Mouse (Mus musculus): ENCODE measurements at regions not wholly inside any gene's neighbourhood (a gene's known extent, or its start where the extent isn't known, plus 50 kb on each side); places are given as distances from the start of the nearest gene placed in this dataset.

GRCm38 (mm10) chr3:50929013-50929412 is 295.2 kb upstream of the Noct start:
- intact Hi-C loops (cut with DNase I), result no loop called here
- DNase-seq (ENCODE audit: low spot score), result no peak

GRCm38 (mm10) chr3:50932397-50933089 is 291.7 kb upstream of the Noct start:
- DNase-seq (ENCODE audit: low spot score), result no peak
- intact Hi-C loops (cut with DNase I), result no loop called here

GRCm38 (mm10) chr3:50933090-50933443 is 291.2 kb upstream of the Noct start:
- no peak for DNase-seq (ENCODE audit: low spot score)
- intact Hi-C loops (cut with DNase I), result no loop called here

GRCm38 (mm10) chr3:50939602-50940001 is 284.6 kb upstream of the Noct start:
- intact Hi-C loops (cut with DNase I), result no loop called here
- DNase-seq (ENCODE audit: low spot score), result no peak

GRCm38 (mm10) chr3:50940656-50941055 is 283.6 kb upstream of the Noct start:
- intact Hi-C loops (cut with DNase I), result no loop called here
- no peak for DNase-seq (ENCODE audit: low spot score)

- no peak for DNase-seq (ENCODE audit: low spot score)
- intact Hi-C loops (cut with DNase I), result no loop called here
Measured at GRCm38 (mm10) chr3:50953456-50953855, 270.8 kb upstream of the Noct start.

- no peak for DNase-seq (ENCODE audit: low spot score)
Measured at GRCm38 (mm10) chr3:50970386-50970785, 253.9 kb upstream of the Noct start.

GRCm38 (mm10) chr3:50973081-50973480 is 251.2 kb upstream of the Noct start:
- DNase-seq (ENCODE audit: low spot score), result no peak
- intact Hi-C loops (cut with DNase I), result no loop called here

More at GRCm38 (mm10) chr3:50970386-50970785, 253.9 kb upstream of the Noct start:
- intact Hi-C loops (cut with DNase I), result no loop called here

- intact Hi-C loops (cut with DNase I), result no loop called here
- no peak for DNase-seq (ENCODE audit: low spot score)
Measured at GRCm38 (mm10) chr3:50976141-50976780, 248.0 kb upstream of the Noct start.

- intact Hi-C loops (cut with DNase I), result no loop called here
- DNase-seq (ENCODE audit: low spot score), result no peak
Measured at GRCm38 (mm10) chr3:50976818-50977217, 247.4 kb upstream of the Noct start.

GRCm38 (mm10) chr3:50978636-50979035 is 245.6 kb upstream of the Noct start:
- intact Hi-C loops (cut with DNase I), result no loop called here
- no peak for DNase-seq (ENCODE audit: low spot score)

- intact Hi-C loops (cut with DNase I), result no loop called here
- no peak for DNase-seq (ENCODE audit: low spot score)
Measured at GRCm38 (mm10) chr3:50979592-50979991, 244.7 kb upstream of the Noct start.

- intact Hi-C loops (cut with DNase I), result no loop called here
- DNase-seq (ENCODE audit: low spot score), result no peak
Measured at GRCm38 (mm10) chr3:50981751-50982150, 242.5 kb upstream of the Noct start.

GRCm38 (mm10) chr3:50982649-50983048 is 241.6 kb upstream of the Noct start:
- no peak for DNase-seq (ENCODE audit: low spot score)
- intact Hi-C loops (cut with DNase I), result no loop called here

- intact Hi-C loops (cut with DNase I), result no loop called here
- DNase-seq (ENCODE audit: low spot score), result no peak
Measured at GRCm38 (mm10) chr3:50983126-50983525, 241.1 kb upstream of the Noct start.

GRCm38 (mm10) chr3:50983962-50984765 is 240.1 kb upstream of the Noct start:
- DNase-seq (ENCODE audit: low spot score), result no peak
- intact Hi-C loops (cut with DNase I), result no loop called here

GRCm38 (mm10) chr3:50987821-50988220 is 236.4 kb upstream of the Noct start:
- intact Hi-C loops (cut with DNase I), result no loop called here
- DNase-seq (ENCODE audit: low spot score), result no peak

- intact Hi-C loops (cut with DNase I), result no loop called here
Measured at GRCm38 (mm10) chr3:50990810-50991209, 233.4 kb upstream of the Noct start.

GRCm38 (mm10) chr3:50992581-50993313 is 231.5 kb upstream of the Noct start:
- intact Hi-C loops (cut with DNase I), result no loop called here
- no peak for DNase-seq (ENCODE audit: low spot score)

More at GRCm38 (mm10) chr3:50990810-50991209, 233.4 kb upstream of the Noct start:
- DNase-seq (ENCODE audit: low spot score), result no peak

GRCm38 (mm10) chr3:50999745-51000144 is 224.5 kb upstream of the Noct start:
- intact Hi-C loops (cut with DNase I), result no loop called here
- no peak for DNase-seq (ENCODE audit: low spot score)
